Mouse (Mus musculus) left cerebral cortex, adult 8-10 months (tissue): ENCODE data around the gene Gm2381. TPM values are rescaled to one million over a fixed set of nuclear protein-coding genes. Genes with fewer than 3 reads are reported as not detected.
"Not testable (repeated sequence)": the region's sequence is repeated elsewhere in the genome, so short reads cannot be mapped to it uniquely, and the experiment has no call there.

Source experiments
- DNase-seq, 2 experiments: peaks; one replicate each; pipeline ENCODE4 v3.0.0; 2022; ENCODE audit warnings: low spot score in 2 of 2
- total RNA-seq, 4 experiments: library from RNA; stranded (reverse); gene quantifications; 2 replicates each; pipeline ENCODE4 v1.2.4; 2022

Gm2381 gene
- total RNA-seq, result under 1 TPM; 0.09 to 0.19 (median 0.15) TPM

- DNase-seq, result not testable (repeated sequence)
Observed at GRCm38 (mm10) chr7:42866801-42867458, at the start of gene Gm2381. Gene Gm2381 (minus strand): TSS chr7:42867234.

GRCm38 (mm10) chr7:42898067-42898466 lies 31.0 kb upstream of the Gm2381 start:
- not testable (repeated sequence) for DNase-seq

GRCm38 (mm10) chr7:42878090-42878489 lies 11.1 kb upstream of the Gm2381 start:
- DNase-seq, result no peak

- DNase-seq, result not testable (repeated sequence)
Observed at GRCm38 (mm10) chr7:42838366-42838765, 28.7 kb downstream of the Gm2381 start.

GRCm38 (mm10) chr7:42832221-42832620 lies 34.8 kb downstream of the Gm2381 start:
- no peak for DNase-seq

- DNase-seq, result not testable (repeated sequence)
Observed at GRCm38 (mm10) chr7:42793425-42793824, 73.6 kb downstream of the Gm2381 start, which contains the start of gene Vmn2r62. Gene Vmn2r62 (minus strand): TSS chr7:42793525.

Other genes with a start within 250 kb of the Gm2381 start
- 1 to 10 TPM; 3.2 to 4.6 (median 3.8) TPM for gene Zfp976, start 224.6 kb downstream of the Gm2381 start, total RNA-seq
- gene Zfp975, start 174.5 kb downstream of the Gm2381 start, total RNA-seq, result 1 to 10 TPM; 6.2 to 8.8 (median 6.9) TPM
- gene Gm17067, start 140.2 kb downstream of the Gm2381 start, total RNA-seq, result under 1 TPM in 1 of 4 experiments, not detected in 3; 0.09 TPM
- gene Vmn2r62, start 73.7 kb downstream of the Gm2381 start, total RNA-seq, result not detected
- not detected for gene Vmn2r63, start 66.6 kb upstream of the Gm2381 start, total RNA-seq
- gene Gm9268, start 151.5 kb upstream of the Gm2381 start, total RNA-seq, result not detected
- not detected for gene Zfp936, start 247.0 kb upstream of the Gm2381 start, total RNA-seq